Mouse (Mus musculus) activated CD4-positive, CD25-positive, alpha-beta regulatory T cell, adult 4 months (primary cell): Measurements from ENCODE around the gene Tctn1. TPM values are rescaled to one million over a fixed set of nuclear protein-coding genes. Genes with fewer than 3 reads are reported as not detected.

ENCODE experiments used
- ATAC-seq: one replicate; pipeline ENCODE4 v1.8.0; 2017
- polyA plus RNA-seq, 2 experiments: library from polyadenylated mRNA; unstranded; fragments of 100-300 nt; shearing (Covaris generic); gene quantifications; one replicate each; pipeline ENCODE4 v1.2.1; 2017

The Tctn1 gene
- polyA plus RNA-seq, 2 experiments from 2014 or later = 0.75 to 0.96 TPM

DNA sequence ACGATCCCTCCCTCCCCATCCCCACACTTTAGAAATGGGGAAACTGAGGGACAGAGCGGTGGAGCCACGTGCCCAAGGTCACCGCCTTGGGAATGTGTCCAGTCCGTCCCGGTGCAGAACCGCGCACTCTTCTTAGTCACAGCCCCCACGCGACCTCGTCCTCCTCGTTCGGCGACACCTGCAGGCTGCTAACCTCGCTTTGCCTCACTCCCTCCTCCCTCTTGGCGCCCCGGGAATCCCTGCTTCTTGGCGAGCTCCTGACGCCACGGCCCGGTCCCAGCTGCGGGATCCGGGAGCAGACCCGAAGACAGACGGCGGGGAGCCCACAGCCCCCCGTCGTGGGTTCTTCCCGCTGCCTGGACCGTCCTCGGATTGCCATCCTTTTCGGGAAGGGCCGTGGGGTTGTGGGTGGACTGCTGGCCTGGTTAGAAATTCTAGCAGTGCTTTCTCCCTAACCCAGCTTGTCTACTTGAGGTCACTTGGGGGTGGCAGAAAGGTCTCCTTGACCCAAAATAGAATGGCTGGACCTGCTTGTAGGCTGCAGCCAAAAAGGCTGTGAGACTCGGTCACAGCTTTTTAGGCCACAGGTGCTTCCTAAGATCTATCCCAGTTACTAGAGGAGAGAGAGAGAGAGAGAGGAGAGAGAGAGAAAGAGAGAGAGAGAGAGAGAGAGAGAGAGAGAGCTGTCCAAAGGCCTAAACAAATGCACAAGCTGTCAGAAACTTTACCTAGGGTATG, 20.9 kb upstream of the Tctn1 start:
- ATAC-seq = no peak

DNA sequence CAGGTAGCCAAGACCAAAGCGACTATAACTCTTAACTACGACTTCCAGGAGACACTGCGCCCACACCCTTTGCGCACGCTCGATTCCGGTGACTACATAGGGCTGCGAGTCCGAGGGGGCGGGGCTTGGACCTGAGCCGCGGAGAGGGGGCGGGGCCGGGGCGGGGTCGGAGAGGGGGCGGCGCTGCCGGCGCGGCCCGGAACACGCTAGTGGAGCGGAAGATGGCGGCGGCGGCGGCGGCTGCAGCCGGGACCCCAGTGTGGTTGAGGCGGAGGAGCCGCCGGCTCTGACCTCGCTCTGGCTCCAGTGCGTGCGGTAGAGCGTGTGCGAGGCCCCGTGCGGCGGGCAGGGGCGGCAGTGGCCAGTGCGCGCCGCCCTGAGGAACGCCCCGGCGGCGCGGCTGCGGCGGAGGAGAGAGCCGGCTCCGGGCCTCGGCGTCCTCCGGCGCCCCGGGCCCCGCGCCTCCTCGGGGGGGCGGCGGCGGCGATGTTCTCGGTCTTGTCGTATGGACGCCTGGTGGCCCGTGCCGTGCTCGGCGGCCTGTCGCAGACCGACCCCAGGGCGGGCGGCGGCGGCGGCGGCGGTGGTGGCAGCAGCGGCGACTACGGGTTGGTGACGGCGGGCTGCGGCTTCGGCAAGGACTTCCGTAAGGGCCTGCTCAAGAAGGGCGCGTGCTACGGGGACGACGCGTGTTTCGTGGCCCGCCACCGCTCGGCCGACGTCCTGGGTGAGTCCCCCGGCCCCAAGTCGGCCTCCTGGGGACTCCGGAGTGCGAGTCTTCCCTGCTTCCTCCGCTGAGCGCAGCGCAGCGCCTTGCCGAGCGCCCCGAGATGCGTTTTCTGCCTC, 20.1 kb upstream of the Tctn1 start, which contains the start of gene Pptc7:
Gene Pptc7 (plus strand): TSS at position 183 of the 846 bp plus-strand sequence.
- ATAC-seq = peak; percentile 55

DNA sequence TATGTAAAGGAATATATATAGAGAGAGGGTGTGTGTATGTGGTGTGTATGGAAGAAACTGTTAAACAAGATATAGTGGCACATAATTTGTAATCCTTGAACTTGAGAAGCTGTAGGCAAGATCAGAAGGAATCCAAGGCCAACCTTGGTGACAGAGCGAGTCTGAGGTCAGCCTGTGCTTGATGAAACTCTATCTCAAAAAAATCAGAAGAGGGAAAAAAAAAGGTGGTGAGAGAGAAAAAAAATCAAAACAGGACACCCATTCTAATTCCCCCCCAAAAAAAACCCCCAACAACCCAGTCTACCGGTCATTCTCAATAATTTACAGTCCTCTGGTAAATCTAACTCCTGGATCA, 19.5 kb upstream of the Tctn1 start:
- no peak for ATAC-seq

DNA sequence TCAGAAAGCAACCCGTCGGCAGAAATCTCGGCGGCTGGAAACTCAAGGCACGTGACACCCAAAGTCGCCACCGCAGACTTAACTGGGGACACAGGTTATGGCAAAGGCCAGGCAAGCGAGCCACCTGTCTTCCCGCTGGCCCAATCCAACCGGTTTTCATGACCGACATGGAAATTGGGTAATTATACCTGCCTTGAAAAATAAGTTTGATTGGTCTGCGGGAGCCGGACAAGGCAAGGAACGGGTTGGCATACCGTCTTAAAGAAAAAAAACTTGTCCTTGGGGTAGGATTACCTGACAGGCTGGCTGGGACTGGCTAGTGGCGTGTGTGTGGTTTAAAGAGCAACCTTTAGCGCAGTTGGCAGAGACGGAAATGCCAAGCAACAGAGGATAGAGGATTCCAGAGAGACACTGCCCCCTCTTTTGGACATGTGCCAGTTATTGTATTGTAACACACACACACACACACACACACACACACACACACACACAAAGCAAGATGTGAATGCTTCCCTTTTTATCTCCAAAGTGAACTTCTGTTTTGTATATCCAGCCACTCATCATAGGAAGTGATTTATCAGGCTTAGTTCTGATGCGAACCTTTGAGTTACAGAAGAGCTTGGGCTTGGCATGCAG, 16.7 kb upstream of the Tctn1 start:
- no peak for ATAC-seq

DNA sequence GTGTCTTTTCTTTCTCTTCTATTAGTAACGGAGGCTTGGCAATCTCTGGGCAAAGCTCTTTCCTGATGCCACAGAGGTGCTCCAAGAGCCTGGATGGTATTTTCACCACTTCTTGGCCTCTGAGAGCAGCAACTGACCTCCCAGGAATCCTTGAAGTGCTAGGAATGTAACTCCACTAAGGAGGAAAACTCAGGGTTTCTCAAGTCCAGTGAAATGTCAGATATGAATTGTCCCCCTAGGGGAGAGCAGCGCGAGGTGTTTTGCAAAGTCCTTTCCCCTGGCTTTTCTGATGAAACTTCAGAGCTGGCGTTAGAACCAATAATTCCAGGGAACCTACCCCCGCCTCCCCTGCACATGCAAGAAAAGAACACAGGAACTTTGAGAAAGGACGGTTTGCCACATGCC, 16.2 kb upstream of the Tctn1 start:
- ATAC-seq = no peak

DNA sequence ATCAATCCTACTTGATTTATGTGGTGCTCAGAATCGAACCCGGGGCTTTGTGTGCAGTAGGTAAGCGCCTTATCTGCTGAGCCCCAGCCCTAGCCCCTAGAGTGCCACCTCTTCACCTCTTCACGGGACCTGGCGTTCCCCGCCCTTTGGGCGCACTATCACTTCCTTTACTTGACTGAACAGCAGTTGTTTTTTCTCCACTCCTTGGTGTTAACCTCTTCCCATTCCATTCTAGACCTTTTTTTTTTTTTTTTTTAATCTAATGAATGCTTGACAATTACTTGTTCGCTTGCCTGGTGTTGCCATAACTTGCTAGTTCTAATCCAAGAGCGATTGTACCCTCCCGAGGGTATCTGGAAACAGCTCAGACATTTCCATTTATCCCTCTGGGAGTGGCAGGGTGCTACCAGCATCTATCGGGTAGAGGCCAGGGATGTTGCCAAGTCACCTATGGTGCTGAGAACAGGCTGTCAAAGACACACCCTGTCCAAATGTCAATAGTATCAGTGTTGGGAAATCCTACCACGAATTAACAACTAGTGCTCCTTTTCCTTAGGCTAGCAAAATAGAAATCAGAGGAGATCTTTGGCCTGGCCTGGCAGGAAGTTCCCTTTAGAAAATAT, 15.7 kb upstream of the Tctn1 start:
- ATAC-seq = no peak

DNA sequence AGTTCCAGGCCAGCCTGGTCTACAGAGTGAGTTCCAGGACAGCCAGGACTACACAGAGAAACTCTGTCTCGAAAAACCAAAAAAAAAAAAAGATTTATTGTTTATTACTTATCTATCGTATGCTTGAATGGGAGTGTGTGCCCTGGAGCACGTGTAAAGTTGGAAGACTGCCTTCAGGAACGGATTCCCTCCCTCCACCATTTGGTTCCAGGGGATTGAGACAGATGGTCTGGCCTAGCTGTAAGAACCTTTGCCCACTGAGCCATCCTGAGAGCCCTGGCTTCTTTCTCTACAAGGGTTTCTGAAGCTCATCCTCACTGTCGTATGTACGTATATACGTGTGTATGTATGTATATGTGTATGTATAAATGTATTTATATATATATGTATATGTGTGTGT, 14.7 kb upstream of the Tctn1 start:
- ATAC-seq = no peak

DNA sequence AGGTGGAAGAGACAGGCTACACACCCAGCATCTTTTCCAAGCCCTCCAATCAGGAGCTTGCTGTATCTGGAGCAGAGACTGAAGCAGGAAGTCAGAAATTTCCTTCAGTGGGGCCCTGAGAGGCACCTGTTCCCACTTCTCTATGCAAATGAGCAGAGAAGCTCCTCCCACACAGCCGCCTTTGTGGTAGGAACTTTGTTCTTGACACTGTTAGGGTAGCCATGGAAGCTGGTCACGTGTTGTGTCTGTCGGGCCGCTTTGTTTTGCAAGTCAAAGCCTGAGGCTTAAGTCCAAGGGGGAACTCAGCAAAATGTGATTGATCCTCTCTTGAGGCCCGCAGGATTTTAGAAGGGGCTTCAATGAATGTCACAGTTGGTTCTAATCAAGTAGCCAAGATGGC, 10.5 kb upstream of the Tctn1 start:
- peak; percentile 57 for ATAC-seq

DNA sequence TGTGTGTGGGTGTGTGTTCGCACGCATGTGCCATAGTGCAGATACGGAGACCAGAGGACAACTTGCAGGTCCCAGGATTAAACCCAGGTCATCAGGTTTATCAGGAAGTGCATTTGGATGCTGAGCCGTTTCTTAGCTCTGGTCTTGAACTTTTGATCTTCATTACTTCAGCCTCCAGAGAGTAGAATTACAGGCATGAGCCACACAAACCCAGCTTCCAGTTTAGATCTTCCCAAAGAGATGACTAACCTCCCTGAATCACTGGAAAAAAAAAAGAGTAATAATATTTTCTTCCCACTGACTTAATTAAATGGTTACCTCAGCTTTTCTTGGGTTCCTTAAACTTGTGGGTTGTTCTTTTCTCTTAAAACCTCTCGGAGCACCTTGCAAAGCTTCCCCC, 8.6 kb upstream of the Tctn1 start:
- no peak for ATAC-seq

DNA sequence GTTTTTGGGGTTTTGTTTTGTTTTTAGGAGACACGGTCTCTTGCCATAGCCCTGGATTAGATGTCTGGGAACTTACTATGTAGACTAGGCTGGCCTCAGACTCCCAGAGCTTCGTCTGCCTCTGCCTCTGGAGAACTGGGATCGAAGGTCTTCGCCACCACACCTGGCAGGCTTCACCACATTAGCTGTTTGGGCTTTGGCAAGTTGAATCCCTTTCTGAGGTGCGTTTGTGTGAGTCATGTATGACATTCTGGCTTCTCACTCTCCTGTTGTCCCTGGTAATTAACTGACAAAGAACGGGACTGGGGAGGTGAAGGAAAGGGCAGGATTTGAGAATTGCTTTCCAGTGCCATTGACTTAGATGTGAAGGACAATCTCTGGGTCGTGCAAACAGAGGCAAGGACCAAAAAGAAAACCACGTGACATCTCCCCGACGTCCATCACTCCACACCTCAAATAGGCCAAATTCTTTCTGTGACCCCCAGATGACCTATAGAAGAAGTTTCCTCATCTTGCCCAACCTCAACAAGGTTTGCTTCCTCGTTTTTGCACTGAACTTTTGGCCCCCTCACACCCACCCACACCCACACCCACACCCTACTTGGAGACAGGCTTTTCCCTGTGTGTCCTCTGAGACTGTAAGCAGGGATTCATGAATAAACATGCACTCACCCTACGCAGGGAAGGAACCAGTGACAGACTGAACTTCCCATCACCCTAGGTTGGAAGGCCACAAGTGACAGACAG, 4.8 kb upstream of the Tctn1 start:
- no peak for ATAC-seq

DNA sequence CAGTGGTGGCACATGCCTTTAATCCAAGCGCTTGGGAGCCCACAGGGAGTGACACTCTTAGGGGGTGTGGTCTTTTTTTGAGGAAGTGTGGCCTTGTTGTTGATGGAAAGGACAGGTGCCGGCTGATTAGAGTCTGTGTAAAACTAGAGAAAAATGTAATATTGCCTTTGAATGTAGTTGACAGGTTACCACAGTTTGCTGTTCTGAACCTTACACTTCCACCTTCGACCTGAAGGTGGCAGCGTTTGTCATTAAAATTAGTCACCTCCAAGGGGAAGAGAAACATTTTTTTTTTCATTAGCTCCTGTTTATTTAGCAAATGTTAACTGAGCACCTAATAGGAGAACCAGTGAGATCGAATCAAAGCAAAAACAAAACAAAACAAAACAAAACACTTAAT, 3.6 kb upstream of the Tctn1 start:
- no peak for ATAC-seq

DNA sequence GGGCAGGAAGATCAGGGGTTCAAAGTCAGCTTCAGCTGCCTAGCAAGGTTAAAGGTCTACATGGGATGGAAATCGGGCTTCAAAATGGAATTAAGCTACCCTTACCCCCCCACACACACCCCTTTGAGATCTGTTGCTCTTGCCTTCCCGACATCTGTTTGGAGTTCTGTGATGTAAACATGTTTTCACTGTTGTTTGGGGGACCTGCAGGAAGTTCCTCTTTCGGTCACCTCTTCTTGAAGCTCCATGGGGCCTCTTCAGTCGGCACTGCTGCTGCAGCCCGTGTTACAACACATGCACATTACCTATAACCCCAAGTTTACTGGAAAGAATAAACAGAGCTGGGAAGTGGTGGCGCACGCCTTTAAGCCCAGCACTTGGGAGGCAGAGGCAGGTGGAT, 2.9 kb upstream of the Tctn1 start:
- no peak for ATAC-seq

DNA sequence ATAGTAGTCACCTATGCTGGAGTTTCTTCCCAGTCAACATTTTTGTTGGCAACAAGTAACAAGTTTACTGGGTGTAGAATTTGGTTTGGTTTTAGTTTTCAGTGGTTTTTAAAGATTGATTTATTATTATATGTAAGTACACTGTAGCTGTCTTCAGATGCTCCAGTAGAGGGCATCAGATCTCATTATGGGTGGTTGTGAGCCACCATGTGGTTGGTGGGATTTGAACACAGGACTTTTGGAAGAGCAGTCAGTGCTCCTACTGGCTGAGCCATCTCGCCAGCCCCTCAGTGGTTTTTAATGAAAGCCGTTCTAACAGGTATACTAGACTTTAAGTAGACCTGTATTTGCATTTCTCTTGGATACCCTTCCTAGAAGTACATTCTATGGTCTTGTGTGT, 1.7 kb upstream of the Tctn1 start:
- ATAC-seq = no peak

DNA sequence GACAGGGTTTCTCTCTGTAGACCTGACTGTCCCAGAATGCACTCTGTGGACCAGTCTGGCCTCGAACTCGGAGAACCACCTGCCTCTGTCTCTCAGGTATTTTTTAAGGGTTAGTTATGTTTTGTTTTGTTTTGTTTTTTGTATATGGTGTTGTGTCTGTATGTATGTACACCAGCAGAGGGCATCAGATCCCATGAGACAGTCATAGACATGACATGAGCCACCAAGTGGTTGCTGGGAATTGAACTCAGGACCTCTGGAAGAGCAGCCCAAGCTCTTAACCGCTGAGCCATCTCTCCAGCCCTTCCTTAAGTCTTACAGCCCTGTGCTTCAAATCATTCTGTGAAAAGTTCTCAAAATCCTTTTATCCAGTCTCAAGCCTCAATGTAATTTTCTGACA, 927 bp upstream of the Tctn1 start:
- no peak for ATAC-seq

DNA sequence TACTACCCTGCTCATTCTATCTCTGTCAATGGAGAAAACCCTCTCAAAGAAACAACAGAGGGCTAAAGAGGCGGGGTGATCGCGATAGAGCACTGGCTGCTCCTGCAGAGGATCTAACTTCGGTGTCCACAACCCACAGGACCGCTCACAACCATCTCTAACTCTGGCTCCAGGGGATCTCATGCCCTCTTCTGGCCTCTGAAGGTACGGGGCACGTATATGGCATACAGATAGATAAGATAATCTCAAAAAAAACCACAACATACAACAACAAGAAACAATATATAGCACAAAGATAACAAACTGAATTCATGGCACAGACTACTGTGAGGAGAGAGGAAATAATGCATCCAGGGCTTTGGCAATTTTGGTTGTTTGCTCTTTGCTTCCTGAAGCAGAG, 2.2 kb downstream of the Tctn1 start:
- no peak for ATAC-seq

DNA sequence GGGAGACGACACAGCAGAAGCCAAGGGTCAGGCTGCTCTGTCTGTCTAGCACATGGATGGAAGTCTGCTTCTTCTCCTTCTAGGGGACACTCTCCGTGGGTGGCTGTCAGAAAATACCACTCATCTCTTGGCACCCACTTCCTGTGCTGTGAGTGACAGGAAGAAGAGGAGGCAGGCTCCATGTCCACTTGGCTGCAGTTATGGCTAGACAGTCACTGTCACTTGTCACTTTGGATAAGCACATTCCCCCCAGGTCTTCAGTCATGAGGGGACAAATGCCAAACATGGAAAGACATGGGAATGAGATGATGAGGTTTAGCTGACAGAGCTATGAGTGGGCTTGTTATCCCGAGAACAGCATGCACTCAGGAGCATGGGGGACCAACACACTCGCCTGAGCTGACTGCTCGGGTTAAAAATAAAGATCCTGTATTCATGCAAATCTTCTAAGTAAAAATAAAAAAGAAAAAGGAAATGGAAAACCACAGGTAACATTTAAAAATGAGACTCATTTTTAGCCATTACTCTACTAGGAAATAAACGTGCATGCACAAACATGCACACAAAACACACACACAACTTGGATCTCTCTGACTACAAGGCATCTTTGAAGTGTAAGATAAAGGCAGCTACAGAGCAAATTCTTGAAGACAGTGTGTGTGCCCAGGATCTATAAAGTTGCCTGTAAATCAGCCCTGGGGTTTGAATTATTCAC, 6.1 kb downstream of the Tctn1 start:
- peak; percentile 48 for ATAC-seq

DNA sequence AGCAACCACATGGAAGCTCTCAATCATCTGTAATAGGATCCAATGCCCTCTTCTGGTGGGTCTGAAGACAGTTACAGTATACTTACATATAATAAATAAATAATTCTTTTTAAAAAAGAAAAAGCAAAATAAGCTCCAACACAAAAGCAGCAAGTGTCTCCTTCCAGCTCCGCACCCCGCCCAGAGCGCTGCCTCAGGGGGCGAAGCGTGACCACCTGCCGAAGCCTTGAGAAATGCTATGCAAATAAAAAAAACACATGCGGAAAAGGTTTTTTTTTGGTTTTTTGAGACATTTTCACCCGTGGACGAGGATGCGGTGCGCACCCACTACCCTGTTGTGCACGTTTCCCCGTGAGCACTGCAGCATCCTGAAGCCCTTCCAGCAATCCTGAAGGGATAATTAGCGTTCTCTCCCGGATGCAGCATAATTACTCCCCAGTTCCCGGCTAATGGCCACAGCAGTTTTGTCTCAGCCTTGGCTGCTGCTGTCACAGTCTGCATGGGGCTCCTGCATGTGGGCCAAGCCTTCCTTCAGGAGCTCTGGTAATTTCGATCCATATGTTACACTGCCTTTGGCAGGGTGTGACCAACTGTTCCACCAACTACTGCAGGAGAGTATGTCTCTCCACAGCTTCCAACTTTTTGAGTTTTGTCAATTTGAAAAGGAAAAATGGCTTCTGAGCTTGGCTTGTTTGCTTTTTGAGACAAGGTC, 12.2 kb downstream of the Tctn1 start:
- no peak for ATAC-seq

DNA sequence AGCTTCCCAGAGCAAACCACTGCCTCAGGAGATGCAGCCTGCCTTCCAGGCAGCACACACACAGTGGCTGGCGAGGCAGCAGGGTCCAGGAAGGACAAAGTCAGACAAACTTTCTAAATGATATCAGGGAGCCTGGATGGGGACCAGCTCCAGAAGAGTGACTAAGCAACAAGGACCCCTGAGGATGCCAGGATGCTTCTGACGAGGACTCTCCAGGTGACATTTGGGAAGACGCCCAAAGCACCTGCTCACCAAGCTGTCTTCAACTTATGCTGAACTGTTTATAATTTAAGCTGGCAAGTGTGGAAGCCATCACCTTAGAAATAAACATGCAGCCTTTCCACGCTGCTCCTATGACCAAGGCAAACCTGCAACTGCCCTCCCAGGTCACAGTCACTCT, 15.0 kb downstream of the Tctn1 start:
- ATAC-seq = no peak

DNA sequence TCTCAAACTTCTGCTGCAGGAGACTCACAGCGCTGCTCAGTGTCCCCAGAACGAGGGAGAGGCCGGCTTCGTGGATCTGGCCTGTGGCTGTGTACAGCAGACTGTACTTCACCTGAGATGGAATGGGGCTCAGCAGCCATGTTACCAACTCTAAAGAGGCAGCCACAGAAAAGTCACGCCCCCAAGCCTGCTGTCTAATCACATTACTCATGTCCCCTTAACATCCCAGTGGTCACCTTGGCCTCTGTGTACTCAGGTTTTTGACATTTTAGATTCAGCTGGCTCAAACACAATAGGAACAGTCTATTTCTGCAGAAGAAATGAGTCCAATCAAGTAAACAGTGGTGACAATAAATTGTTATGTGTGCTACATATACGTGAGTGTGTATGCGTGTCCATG, 16.3 kb downstream of the Tctn1 start:
- ATAC-seq = no peak

DNA sequence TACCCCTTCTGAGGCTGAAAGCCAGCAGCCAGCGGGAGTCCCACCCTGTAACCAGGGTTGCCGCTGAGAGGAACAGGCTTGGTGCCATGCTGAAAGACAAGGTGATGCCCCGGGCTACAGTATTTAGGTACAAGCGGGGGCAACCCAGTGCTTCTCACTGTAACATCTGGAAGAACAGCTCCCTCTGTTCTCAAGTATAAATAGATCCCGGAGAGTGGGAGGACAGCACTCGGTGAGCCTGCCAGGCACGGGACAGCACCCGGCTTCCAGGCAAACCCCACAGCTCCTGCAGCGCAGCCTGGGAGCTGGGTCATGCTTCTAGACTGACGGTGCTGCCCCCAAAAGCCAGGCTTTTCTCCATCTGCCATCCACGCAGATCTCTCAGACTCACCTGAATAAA, 16.7 kb downstream of the Tctn1 start:
- no peak for ATAC-seq

DNA sequence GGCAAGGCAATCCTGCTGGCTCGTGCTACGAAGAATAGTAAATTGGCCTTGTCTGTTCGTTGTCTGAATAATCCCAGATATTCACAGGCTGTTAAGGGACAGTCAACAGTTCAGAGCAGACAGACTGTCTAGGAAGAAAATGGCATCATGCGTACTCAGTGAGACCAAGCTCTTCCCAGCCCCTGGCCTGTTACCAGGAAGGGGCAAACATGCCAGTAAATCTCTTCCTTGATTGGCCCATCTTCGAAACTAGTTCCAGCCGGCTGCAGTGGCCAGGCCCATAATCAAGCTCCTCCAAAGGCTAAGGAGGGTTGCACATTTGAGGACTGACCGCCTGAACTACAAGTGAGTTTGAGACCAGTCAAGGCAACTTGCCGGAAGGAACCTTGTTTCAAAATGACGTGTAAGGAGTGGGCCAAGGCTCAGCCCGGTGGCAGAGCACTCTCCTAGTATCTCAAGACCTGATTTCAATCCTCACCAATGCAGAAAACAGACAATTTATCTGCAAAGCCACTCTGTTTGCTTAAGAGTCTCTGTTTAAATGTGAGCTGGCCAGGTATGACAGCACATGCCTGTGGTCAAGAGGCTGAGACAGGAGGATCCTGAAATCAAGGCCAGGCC, 17.6 kb downstream of the Tctn1 start:
- ATAC-seq = no peak
